Mouse (Mus musculus): ENCODE data around the gene Megf8.

- TF ChIP-seq CTCF (IDR thresholded peaks at IDR 0.05; ENCODE audit: low read depth, low read length) (no peak), POLR2A (IDR thresholded peaks at IDR 0.05; ENCODE audit: extremely low read depth, insufficient read depth, low read length) (no peak)
Measured at GRCm38 (mm10) chr7:25385850-25386555, 69.0 kb downstream of the Megf8 start.
